Mouse (Mus musculus): ENCODE data around the gene Bzw2. TPM values are rescaled to one million over a fixed set of nuclear protein-coding genes. Genes with fewer than 3 reads are reported as not detected.

The Bzw2 gene
- polyA plus RNA-seq, 1 experiment from 2014 or later: 157 TPM

GRCm38 (mm10) chr12:36129826-36130225 is 28.1 kb downstream of the Bzw2 start:
- H3K27ac ChIP-seq (ENCODE audit: low read length): no peak overlapping the region
- WGBS: 87% methylated on average over 5 of the region's 5 CpGs
- no peak overlapping the region for H3K4me2 ChIP-seq (ENCODE audit: low read depth, low read length)
- peaks cover 3% of the 10 kb centered on the region for H3K9me3 ChIP-seq (ENCODE audit: control insufficient read depth, low read length)
- H3K27me3 ChIP-seq (ENCODE audit: control insufficient read depth, insufficient read depth, low read depth, low read length): no peaks in the 10 kb centered on the region
- no peak for ATAC-seq (ENCODE audit: low read depth)
- no peaks in the 10 kb centered on the region for H3K4me1 ChIP-seq (replicated peaks; ENCODE audit: control insufficient read depth, insufficient read depth, low read length)
- H3K9ac ChIP-seq (ENCODE audit: low read length): no peak overlapping the region
- H3K36me3 ChIP-seq (ENCODE audit: control insufficient read depth, insufficient read depth, low read length): peaks cover 9% of the 10 kb centered on the region
- H3K4me3 ChIP-seq (ENCODE audit: low read length): no peak overlapping the region

- Histone ChIP-seq H3K27me3 (ENCODE audit: control insufficient read depth, insufficient read depth, low read depth, low read length) (no peaks in the 10 kb centered on the region), H3K4me3 (ENCODE audit: low read length) (no peak overlapping the region), H3K9me3 (ENCODE audit: control insufficient read depth, low read length) (peaks cover 3% of the 10 kb centered on the region), H3K9ac (ENCODE audit: low read length) (no peak overlapping the region), H3K4me2 (ENCODE audit: low read depth, low read length) (no peak overlapping the region), H3K36me3 (ENCODE audit: control insufficient read depth, insufficient read depth, low read length) (peaks cover 19% of the 10 kb centered on the region), H3K4me1 (replicated peaks; ENCODE audit: control insufficient read depth, insufficient read depth, low read length) (no peaks in the 10 kb centered on the region), H3K27ac (ENCODE audit: low read length) (no peak overlapping the region)
- 88% methylated on average over 5 of the region's 5 CpGs for WGBS
- ATAC-seq (ENCODE audit: low read depth): no peak
Observed at GRCm38 (mm10) chr12:36126049-36126448, 31.8 kb downstream of the Bzw2 start.

- Histone ChIP-seq H3K4me3 (ENCODE audit: low read length) (no peak overlapping the region), H3K9me3 (ENCODE audit: control insufficient read depth, low read length) (no peaks in the 10 kb centered on the region), H3K27me3 (ENCODE audit: control insufficient read depth, insufficient read depth, low read depth, low read length) (no peaks in the 10 kb centered on the region), H3K36me3 (ENCODE audit: control insufficient read depth, insufficient read depth, low read length) (peaks cover 16% of the 10 kb centered on the region), H3K4me1 (replicated peaks; ENCODE audit: control insufficient read depth, insufficient read depth, low read length) (no peaks in the 10 kb centered on the region), H3K4me2 (ENCODE audit: low read depth, low read length) (no peak overlapping the region), H3K27ac (ENCODE audit: low read length) (no peak overlapping the region), H3K9ac (ENCODE audit: low read length) (no peak overlapping the region)
- WGBS: 94% methylated on average over 3 of the region's 3 CpGs
- ATAC-seq (ENCODE audit: low read depth): no peak
Observed at GRCm38 (mm10) chr12:36119244-36119643, 38.6 kb downstream of the Bzw2 start.

GRCm38 (mm10) chr12:36117161-36117560 is 40.7 kb downstream of the Bzw2 start:
- Histone ChIP-seq H3K4me3 (ENCODE audit: low read length) (no peak overlapping the region), H3K9ac (ENCODE audit: low read length) (no peak overlapping the region), H3K4me1 (replicated peaks; ENCODE audit: control insufficient read depth, insufficient read depth, low read length) (no peaks in the 10 kb centered on the region), H3K9me3 (ENCODE audit: control insufficient read depth, low read length) (no peaks in the 10 kb centered on the region), H3K27me3 (ENCODE audit: control insufficient read depth, insufficient read depth, low read depth, low read length) (no peaks in the 10 kb centered on the region), H3K4me2 (ENCODE audit: low read depth, low read length) (no peak overlapping the region), H3K36me3 (ENCODE audit: control insufficient read depth, insufficient read depth, low read length) (peaks cover 18% of the 10 kb centered on the region), H3K27ac (ENCODE audit: low read length) (no peak overlapping the region)
- ATAC-seq (ENCODE audit: low read depth): no peak
- WGBS: 88% methylated on average over 6 of the region's 6 CpGs

GRCm38 (mm10) chr12:36112081-36112480 is 45.8 kb downstream of the Bzw2 start:
- Histone ChIP-seq H3K27ac (ENCODE audit: low read length) (no peak overlapping the region), H3K9me3 (ENCODE audit: control insufficient read depth, low read length) (no peaks in the 10 kb centered on the region)
- ATAC-seq (ENCODE audit: low read depth): no peak

GRCm38 (mm10) chr12:36111110-36111509 is 46.8 kb downstream of the Bzw2 start:
- peaks cover 38% of the 10 kb centered on the region for H3K36me3 ChIP-seq (ENCODE audit: control insufficient read depth, insufficient read depth, low read length)
- no peaks in the 10 kb centered on the region for H3K4me1 ChIP-seq (replicated peaks; ENCODE audit: control insufficient read depth, insufficient read depth, low read length)
- no peaks in the 10 kb centered on the region for H3K27me3 ChIP-seq (ENCODE audit: control insufficient read depth, insufficient read depth, low read depth, low read length)
- WGBS: 91% methylated on average over 5 of the region's 5 CpGs
- H3K27ac ChIP-seq (ENCODE audit: low read length): no peak overlapping the region
- H3K4me3 ChIP-seq (ENCODE audit: low read length): no peak overlapping the region
- no peak overlapping the region for H3K4me2 ChIP-seq (ENCODE audit: low read depth, low read length)
- H3K9me3 ChIP-seq (ENCODE audit: control insufficient read depth, low read length): no peaks in the 10 kb centered on the region
- ATAC-seq (ENCODE audit: low read depth): no peak
- H3K9ac ChIP-seq (ENCODE audit: low read length): no peak overlapping the region

More at GRCm38 (mm10) chr12:36112081-36112480, 45.8 kb downstream of the Bzw2 start:
- Histone ChIP-seq H3K9ac (ENCODE audit: low read length) (no peak overlapping the region), H3K4me1 (replicated peaks; ENCODE audit: control insufficient read depth, insufficient read depth, low read length) (no peaks in the 10 kb centered on the region), H3K4me3 (ENCODE audit: low read length) (no peak overlapping the region), H3K4me2 (ENCODE audit: low read depth, low read length) (no peak overlapping the region), H3K27me3 (ENCODE audit: control insufficient read depth, insufficient read depth, low read depth, low read length) (no peaks in the 10 kb centered on the region), H3K36me3 (ENCODE audit: control insufficient read depth, insufficient read depth, low read length) (peaks cover 36% of the 10 kb centered on the region)
- 87% methylated on average over 3 of the region's 3 CpGs for WGBS

- Histone ChIP-seq H3K36me3 (ENCODE audit: control insufficient read depth, insufficient read depth, low read length) (peaks cover 38% of the 10 kb centered on the region), H3K4me3 (ENCODE audit: low read length) (no peak overlapping the region), H3K9me3 (ENCODE audit: control insufficient read depth, low read length) (no peaks in the 10 kb centered on the region), H3K27me3 (ENCODE audit: control insufficient read depth, insufficient read depth, low read depth, low read length) (no peaks in the 10 kb centered on the region), H3K27ac (ENCODE audit: low read length) (no peak overlapping the region), H3K9ac (ENCODE audit: low read length) (no peak overlapping the region), H3K4me2 (ENCODE audit: low read depth, low read length) (no peak overlapping the region), H3K4me1 (replicated peaks; ENCODE audit: control insufficient read depth, insufficient read depth, low read length) (no peaks in the 10 kb centered on the region)
- no peak for ATAC-seq (ENCODE audit: low read depth)
- 83% methylated on average over 5 of the region's 5 CpGs for WGBS
Observed at GRCm38 (mm10) chr12:36110457-36110856, 47.4 kb downstream of the Bzw2 start.

- no peak overlapping the region for H3K27ac ChIP-seq (ENCODE audit: low read length)
- H3K4me1 ChIP-seq (replicated peaks; ENCODE audit: control insufficient read depth, insufficient read depth, low read length): no peaks in the 10 kb centered on the region
- peaks cover 45% of the 10 kb centered on the region for H3K36me3 ChIP-seq (ENCODE audit: control insufficient read depth, insufficient read depth, low read length)
- H3K4me3 ChIP-seq (ENCODE audit: low read length): no peak overlapping the region
- no peak overlapping the region for H3K9ac ChIP-seq (ENCODE audit: low read length)
- H3K9me3 ChIP-seq (ENCODE audit: control insufficient read depth, low read length): no peaks in the 10 kb centered on the region
- 93% methylated on average over 5 of the region's 5 CpGs for WGBS
- ATAC-seq (ENCODE audit: low read depth): no peak
- no peaks in the 10 kb centered on the region for H3K27me3 ChIP-seq (ENCODE audit: control insufficient read depth, insufficient read depth, low read depth, low read length)
- H3K4me2 ChIP-seq (ENCODE audit: low read depth, low read length): no peak overlapping the region
Observed at GRCm38 (mm10) chr12:36108442-36108841, 49.4 kb downstream of the Bzw2 start.

GRCm38 (mm10) chr12:36103592-36103910 is 54.3 kb downstream of the Bzw2 start:
- 93% methylated on average over 4 of the region's 4 CpGs for WGBS
- H3K27ac ChIP-seq (ENCODE audit: low read length): no peak overlapping the region
- H3K4me1 ChIP-seq (replicated peaks; ENCODE audit: control insufficient read depth, insufficient read depth, low read length): no peaks in the 10 kb centered on the region
- H3K36me3 ChIP-seq (ENCODE audit: control insufficient read depth, insufficient read depth, low read length): peaks cover 37% of the 10 kb centered on the region
- H3K4me2 ChIP-seq (ENCODE audit: low read depth, low read length): no peak overlapping the region
- H3K27me3 ChIP-seq (ENCODE audit: control insufficient read depth, insufficient read depth, low read depth, low read length): no peaks in the 10 kb centered on the region
- H3K9me3 ChIP-seq (ENCODE audit: control insufficient read depth, low read length): peaks cover 4% of the 10 kb centered on the region; the same call in 1 of the 2 replicates
- no peak overlapping the region for H3K4me3 ChIP-seq (ENCODE audit: low read length)
- no peak overlapping the region for H3K9ac ChIP-seq (ENCODE audit: low read length)
- no peak for ATAC-seq (ENCODE audit: low read depth)
